Mouse (Mus musculus): ENCODE data around the gene Vps45.
A peak's percentile ranks its signal among the peaks of the same experiment; 100 is the strongest.

DNA sequence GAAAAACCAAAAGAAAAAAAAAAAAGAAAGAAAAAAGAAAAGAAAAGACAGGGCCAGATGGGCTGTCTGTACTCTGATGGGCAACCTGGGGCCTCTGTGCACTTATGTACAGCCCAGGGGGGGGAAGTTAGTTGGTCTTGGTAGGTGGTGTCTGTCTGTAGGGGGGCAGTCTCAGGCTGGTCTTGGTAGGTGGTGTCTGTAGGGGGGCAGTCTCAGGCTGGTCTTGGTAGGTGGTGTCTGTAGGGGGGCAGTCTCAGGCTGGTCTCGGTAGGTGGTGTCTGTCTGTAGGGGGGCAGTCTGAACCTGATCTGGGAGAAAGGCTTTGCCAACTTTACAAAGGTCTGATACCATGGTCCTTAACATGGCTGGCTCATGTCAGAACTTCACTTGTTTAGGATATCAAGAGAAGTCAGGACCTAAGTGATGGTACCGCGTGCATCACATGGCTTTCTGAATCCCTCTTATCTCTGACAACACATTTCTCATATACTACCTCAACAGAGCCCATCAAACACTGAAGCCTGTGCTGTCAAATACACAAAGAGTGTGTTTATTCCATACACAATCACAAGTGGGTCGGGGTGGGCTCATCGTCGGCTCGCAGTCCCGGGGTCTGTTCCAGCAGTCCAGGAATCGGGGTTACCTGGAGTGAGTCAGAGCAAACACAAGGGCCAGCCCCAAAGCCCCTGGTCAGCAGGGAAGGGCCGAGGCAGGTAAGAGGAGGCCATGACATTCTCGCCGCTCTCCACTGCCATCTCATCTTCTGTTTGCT lies 58.8 kb downstream of the Vps45 start:
- TF ChIP-seq GATA1 (IDR thresholded peaks at IDR 0.05; ENCODE audit: low read length): no peak
- peak; percentile 55; the same call in 2 of the 3 replicates for TF ChIP-seq TAL1 (IDR thresholded peaks at IDR 0.05; ENCODE audit: low read length)
